Mouse (Mus musculus) intestine, postnatal 0 days (tissue): ENCODE results near the gene Atp6ap2. TPM values are rescaled to one million over a fixed set of nuclear protein-coding genes. Genes with fewer than 3 reads are reported as not detected.

Source experiments
- ATAC-seq: fragments of 200-750 bp; cut with Nextera tagmentation; 2 replicates; pipeline ENCODE4 v1.8.0; 2017; ENCODE audit warnings: mild to moderate bottlenecking, moderate TSS enrichment, moderate library complexity
- H3K27ac ChIP-seq: fragments of 300-500 bp; sonication (generic); 2 replicates; pipeline ENCODE4 v1.5.1; 2014; ENCODE audit warnings: mild to moderate bottlenecking, low read depth, low read length, moderate library complexity
- H3K27me3 ChIP-seq: fragments of 300-500 bp; sonication (generic); replicated peaks from 2 replicates; pipeline ENCODE4 v1.6.1; 2014; ENCODE audit warnings: low read length, mixed read lengths; ENCODE audit not compliant: control insufficient read depth, insufficient read depth
- H3K36me3 ChIP-seq: fragments of 300-500 bp; sonication (generic); 2 replicates; pipeline ENCODE4 v1.6.1; 2014; ENCODE audit warnings: mild to moderate bottlenecking, moderate library complexity; ENCODE audit not compliant: control insufficient read depth, insufficient read depth
- H3K4me1 ChIP-seq: fragments of 300-500 bp; sonication (generic); replicated peaks from 2 replicates; pipeline ENCODE4 v1.6.1; 2014; ENCODE audit warnings: antibody characterized with exemption, low read length, mixed read lengths; ENCODE audit not compliant: control insufficient read depth, insufficient read depth
- H3K4me2 ChIP-seq: fragments of 300-500 bp; sonication (generic); replicated peaks from 2 replicates; pipeline ENCODE4 v1.6.1; 2014; ENCODE audit warnings: low read depth, mild to moderate bottlenecking, moderate library complexity
- H3K4me3 ChIP-seq: fragments of 300-500 bp; sonication (generic); 2 replicates; pipeline ENCODE4 v1.5.1; 2014; ENCODE audit warnings: low read depth, low read length
- H3K9ac ChIP-seq: fragments of 300-500 bp; sonication (generic); 2 replicates; pipeline ENCODE4 v1.6.1; 2014; ENCODE audit warnings: mild to moderate bottlenecking, low read depth, low read length
- H3K9me3 ChIP-seq: fragments of 300-500 bp; sonication (generic); 2 replicates; pipeline ENCODE4 v1.6.1; 2016; ENCODE audit warnings: mixed run types; ENCODE audit not compliant: control insufficient read depth
- CTCF ChIP-seq: sonication (generic); IDR thresholded peaks from 2 replicates; pipeline ENCODE4 v1.5.1; 2016; ENCODE audit warnings: low read depth, mild to moderate bottlenecking, control low read depth, antibody characterized with exemption, moderate library complexity
- WGBS: fragments of 180-500 bp; shearing (Covaris S2); extraction: QIAGEN DNeasy Blood & Tissue Kit; methylation state at CpG from one replicate; pipeline ENCODE4 v1.1.7; 2014; 5-methylcytosine and 5-hydroxymethylcytosine counted together
- polyA plus RNA-seq: library from polyadenylated mRNA; unstranded; fragments of >200 nt; fragmentation: Nextera tagmentation; extraction: Ambion mirVana; gene quantifications from 2 replicates; pipeline ENCODE4 v1.2.1, GENCODE M21; 2015

The Atp6ap2 gene
- 167 and 170 TPM in 2 replicates for polyA plus RNA-seq

- Histone ChIP-seq H3K27ac (peak within 1 kb of the TSS; percentile 82), H3K27me3 (no peaks in the 10 kb centered on the region), H3K9me3 (no peaks in the 10 kb centered on the region), H3K9ac (peak within 1 kb of the TSS; percentile 73), H3K36me3 (no peaks in the 10 kb centered on the region), H3K4me1 (no peaks in the 10 kb centered on the region), H3K4me2 (peak within 1 kb of the TSS; percentile 60), H3K4me3 (peak within 1 kb of the TSS; percentile 65)
- 21% methylated on average over 49 of the region's 49 CpGs for WGBS
- ATAC-seq: peak; percentile 99
- peak; percentile 33 for TF ChIP-seq CTCF
Measured at GRCm38 (mm10) chrX:12587192-12587957, at the start of gene Atp6ap2. Atp6ap2 (plus strand) TSS chrX:12587801.

GRCm38 (mm10) chrX:12544417-12544816 lies 43.2 kb upstream of the Atp6ap2 start:
- no peak overlapping the region for H3K4me2 ChIP-seq
- no peak overlapping the region for H3K4me3 ChIP-seq
- no peaks in the 10 kb centered on the region for H3K4me1 ChIP-seq
- no peaks in the 10 kb centered on the region for H3K36me3 ChIP-seq
- no peaks in the 10 kb centered on the region for H3K27me3 ChIP-seq
- 0 out of 2 replicates have a peak, but pooled peaks have one; percentile 17 for TF ChIP-seq CTCF
- no peak for ATAC-seq
- H3K9ac ChIP-seq: no peak overlapping the region
- 72% methylated on average over 1 of the region's 1 CpGs for WGBS
- no peaks in the 10 kb centered on the region for H3K9me3 ChIP-seq
- H3K27ac ChIP-seq: no peak overlapping the region

- 74% methylated on average over 7 of the region's 7 CpGs for WGBS
Measured at GRCm38 (mm10) chrX:12557086-12557485, 30.5 kb upstream of the Atp6ap2 start.

GRCm38 (mm10) chrX:12571407-12571806 lies 16.2 kb upstream of the Atp6ap2 start:
- Histone ChIP-seq H3K27me3 (no peaks in the 10 kb centered on the region), H3K27ac (no peak overlapping the region), H3K4me2 (no peak overlapping the region), H3K9ac (no peak overlapping the region), H3K4me3 (no peak overlapping the region), H3K9me3 (no peaks in the 10 kb centered on the region), H3K4me1 (no peaks in the 10 kb centered on the region), H3K36me3 (no peaks in the 10 kb centered on the region)
- no peak for TF ChIP-seq CTCF
- ATAC-seq: no peak
- WGBS: 58% methylated on average over 1 of the region's 1 CpGs

More at GRCm38 (mm10) chrX:12557086-12557485, 30.5 kb upstream of the Atp6ap2 start:
- Histone ChIP-seq H3K4me2 (no peak overlapping the region), H3K9me3 (no peaks in the 10 kb centered on the region), H3K27me3 (no peaks in the 10 kb centered on the region), H3K9ac (no peak overlapping the region), H3K27ac (no peak overlapping the region), H3K4me1 (no peaks in the 10 kb centered on the region), H3K4me3 (no peak overlapping the region), H3K36me3 (no peaks in the 10 kb centered on the region)
- no peak for TF ChIP-seq CTCF
- no peak for ATAC-seq

- no peak overlapping the region for H3K4me3 ChIP-seq
- no peaks in the 10 kb centered on the region for H3K4me1 ChIP-seq
- no peaks in the 10 kb centered on the region for H3K36me3 ChIP-seq
- 58% methylated on average over 3 of the region's 3 CpGs for WGBS
- no peaks in the 10 kb centered on the region for H3K27me3 ChIP-seq
- no peak for TF ChIP-seq CTCF
- no peak overlapping the region for H3K27ac ChIP-seq
- no peaks in the 10 kb centered on the region for H3K9me3 ChIP-seq
- H3K4me2 ChIP-seq: no peak overlapping the region
- ATAC-seq: no peak
- H3K9ac ChIP-seq: no peak overlapping the region
Measured at GRCm38 (mm10) chrX:12577936-12578335, 9.7 kb upstream of the Atp6ap2 start.

- H3K36me3 ChIP-seq: no peaks in the 10 kb centered on the region
- H3K4me1 ChIP-seq: no peaks in the 10 kb centered on the region
- no peak for ATAC-seq
- WGBS: 70% methylated on average over 2 of the region's 2 CpGs
- H3K27ac ChIP-seq: no peak overlapping the region
- no peaks in the 10 kb centered on the region for H3K27me3 ChIP-seq
- H3K4me2 ChIP-seq: no peak overlapping the region
- no peak overlapping the region for H3K9ac ChIP-seq
- no peak overlapping the region for H3K4me3 ChIP-seq
- TF ChIP-seq CTCF: no peak
- no peaks in the 10 kb centered on the region for H3K9me3 ChIP-seq
Measured at GRCm38 (mm10) chrX:12578339-12578868, 9.2 kb upstream of the Atp6ap2 start.
